Mouse (Mus musculus) liver, embryonic 14.5 days (tissue): Measurements from ENCODE around the gene Asf1b.

Experiments used
- CTCF ChIP-seq: IDR thresholded peaks from 2 replicates; pipeline ENCODE4 v1.5.1; 2016; ENCODE audit warnings: antibody characterized with exemption, low read depth, control low read depth
- EP300 ChIP-seq: IDR thresholded peaks from 2 replicates; pipeline ENCODE4 v1.6.1; 2016; ENCODE audit warnings: antibody characterized with exemption, low read depth

DNA sequence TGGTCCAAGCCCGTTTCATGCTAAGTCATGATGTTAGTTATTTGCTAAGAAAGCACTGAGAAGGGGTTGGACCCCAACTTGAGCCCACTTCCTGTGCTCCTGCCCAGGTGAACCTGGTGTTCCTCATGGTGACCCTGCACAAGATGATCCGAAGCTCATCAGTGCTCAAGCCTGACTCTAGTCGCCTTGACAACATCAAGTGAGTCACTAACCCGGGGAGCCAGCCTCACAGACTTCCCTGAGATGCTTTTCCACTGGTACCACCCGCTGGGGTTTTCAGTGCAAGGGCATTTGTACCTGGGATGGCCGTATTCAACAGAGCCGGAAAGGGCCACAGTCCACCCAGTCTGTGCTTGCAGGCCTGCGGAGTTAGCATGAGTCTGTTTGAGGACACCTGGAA is 19.9 kb upstream of the Asf1b start:
- TF ChIP-seq CTCF (no peak), EP300 (no peak)
